Mouse (Mus musculus) WW6 (cell line): ENCODE measurements at regions not wholly inside any gene's neighbourhood (a gene's known extent, or its start where the extent isn't known, plus 50 kb on each side); places are given as distances from the start of the nearest gene placed in this dataset.

Source experiments
- DNase-seq: peaks from one replicate; pipeline ENCODE4 v3.0.0-alpha.2; 2013; ENCODE audit warnings: low read depth, low spot score

GRCm38 (mm10) chr10:99460847-99461445 is 197.9 kb downstream of the Dusp6 start:
- DNase-seq = peak; percentile 54

DNA sequence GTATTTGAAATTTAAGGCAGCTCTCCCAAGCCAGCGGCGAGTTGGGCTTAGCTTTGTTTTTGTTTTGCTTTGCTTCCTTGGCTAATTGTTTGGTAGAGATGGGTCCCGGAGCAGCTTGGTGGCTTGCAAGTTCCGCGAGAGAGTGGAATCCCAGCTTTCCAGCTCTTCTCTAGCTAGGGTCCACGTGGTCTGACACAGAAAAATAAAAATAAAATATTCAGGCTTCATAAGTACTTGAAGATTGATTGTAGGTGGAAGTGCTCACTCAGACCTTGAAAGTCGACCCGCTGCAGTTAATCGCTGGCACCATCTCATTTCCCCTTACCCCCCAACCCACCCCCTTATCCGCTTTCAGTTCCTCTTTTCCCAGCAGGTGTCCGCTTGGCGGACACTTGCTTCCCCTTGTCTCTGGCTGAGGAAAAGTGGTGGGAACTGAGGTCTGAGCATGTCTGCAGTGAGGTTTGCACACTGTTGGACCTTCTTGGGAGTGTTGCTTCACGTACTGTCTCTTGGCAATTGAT is 198.5 kb downstream of the Dusp6 start:
- DNase-seq = no peak

DNA sequence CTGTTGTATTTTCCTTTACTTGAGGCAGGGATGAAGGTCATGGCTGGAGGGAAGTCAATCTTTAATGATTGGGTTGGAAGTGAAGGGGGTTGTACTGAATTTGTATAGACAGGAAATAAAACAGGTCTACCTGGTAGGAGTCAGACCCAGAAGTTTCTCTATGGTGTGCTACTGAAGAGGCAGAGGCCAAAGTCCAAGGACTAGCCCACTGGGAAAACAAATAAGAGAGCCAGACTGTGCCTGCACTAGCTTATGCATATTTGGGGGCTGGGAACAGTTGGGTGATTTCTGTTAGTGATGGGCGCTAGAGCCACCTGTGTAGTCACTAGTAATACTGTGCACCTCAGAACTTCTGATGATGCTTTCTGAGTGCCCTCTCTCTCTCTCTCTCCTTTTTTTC is 203.7 kb downstream of the Dusp6 start:
- DNase-seq = no peak

DNA sequence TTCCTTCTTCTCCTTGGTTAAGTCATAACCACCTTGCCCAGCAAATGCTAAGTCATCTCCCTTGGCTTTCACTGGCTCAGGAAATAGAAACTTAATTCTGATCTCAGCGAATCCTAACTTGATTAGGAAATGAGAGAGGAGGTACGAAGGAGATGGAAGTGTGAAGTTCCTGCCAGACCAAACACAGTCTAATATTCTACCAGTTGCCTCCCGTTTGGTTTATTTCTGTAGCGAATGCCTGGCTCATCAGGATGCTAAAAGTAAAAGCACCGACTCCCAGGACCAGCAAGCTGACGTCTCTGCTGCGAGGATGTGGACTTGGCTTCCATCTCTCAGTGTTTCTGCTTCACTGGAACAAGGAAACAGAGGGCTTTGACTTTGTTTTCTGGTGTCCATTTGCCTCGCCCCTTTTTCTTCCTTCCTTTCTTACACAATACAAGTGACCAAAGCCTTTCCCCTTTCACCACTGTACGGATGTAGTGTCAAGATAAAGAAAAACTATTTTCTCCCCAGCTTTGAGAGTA is 204.3 kb downstream of the Dusp6 start:
- DNase-seq = no peak

GRCm38 (mm10) chr10:99468971-99469370 is 205.9 kb downstream of the Dusp6 start:
- DNase-seq = no peak

GRCm38 (mm10) chr10:99471832-99472497 is 208.9 kb downstream of the Dusp6 start:
- DNase-seq = no peak

- no peak for DNase-seq
Measured at GRCm38 (mm10) chr10:99472806-99473205, 209.8 kb downstream of the Dusp6 start.

DNA sequence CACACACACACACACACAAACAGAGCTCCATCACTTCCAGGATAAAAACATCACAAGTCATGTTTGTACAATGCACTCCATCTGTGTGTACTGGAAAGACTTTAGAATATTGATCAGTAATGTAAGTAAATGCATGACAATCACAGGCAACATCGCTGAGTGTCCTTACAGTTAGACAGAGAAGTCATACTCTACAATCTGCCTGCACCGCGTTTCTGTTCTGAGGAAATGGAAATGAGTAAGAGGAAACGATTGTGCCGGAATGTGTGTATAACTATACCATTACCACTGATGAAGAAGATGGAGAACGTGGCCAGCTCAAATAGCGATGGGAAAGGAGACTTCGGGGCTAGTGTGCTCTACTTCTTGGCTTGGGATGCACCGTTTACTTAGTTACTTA is 210.7 kb downstream of the Dusp6 start:
- DNase-seq = no peak

- DNase-seq = no peak
Measured at GRCm38 (mm10) chr10:99474546-99474945, 211.5 kb downstream of the Dusp6 start.

GRCm38 (mm10) chr10:99476214-99476613 is 213.2 kb downstream of the Dusp6 start:
- no peak for DNase-seq

DNA sequence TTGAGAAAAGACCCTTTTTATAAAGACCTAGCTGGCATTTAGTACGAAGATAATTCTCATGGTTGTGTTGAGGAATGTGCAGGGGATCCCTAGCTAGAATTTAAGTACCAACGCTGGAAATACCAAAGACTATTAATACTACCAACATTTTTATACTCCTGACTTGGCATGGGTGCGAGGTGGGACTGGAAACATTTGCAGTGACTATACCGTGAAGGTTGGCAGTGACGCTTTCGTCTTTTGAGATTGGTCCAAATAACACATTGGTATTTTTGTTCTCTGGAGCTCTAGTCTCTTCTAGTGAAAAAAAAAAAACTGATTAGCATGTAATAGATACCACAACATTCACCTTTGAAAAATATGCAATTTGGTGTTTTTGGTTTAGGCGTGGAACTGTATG is 213.7 kb downstream of the Dusp6 start:
- no peak for DNase-seq

DNA sequence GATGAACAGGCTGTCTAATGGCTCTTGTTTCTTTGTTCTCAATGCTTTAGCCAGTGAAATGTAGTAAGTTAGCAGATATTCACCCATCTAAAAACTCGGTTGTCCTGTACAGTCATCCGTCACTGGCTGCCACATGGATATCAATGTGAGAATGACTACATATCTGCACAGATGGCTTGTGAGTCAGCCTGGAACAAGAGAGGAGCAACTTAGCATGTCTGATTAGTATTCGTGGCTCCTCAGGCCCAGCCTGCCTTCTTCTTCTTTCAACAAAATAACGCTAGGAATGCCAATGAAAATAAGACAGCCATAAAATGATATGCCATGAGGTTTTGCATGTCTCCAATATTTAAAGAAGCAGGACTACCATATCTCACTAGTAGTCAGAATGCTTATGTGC is 217.5 kb downstream of the Dusp6 start:
- no peak for DNase-seq

GRCm38 (mm10) chr10:99482009-99482408 is 219.0 kb downstream of the Dusp6 start:
- DNase-seq = no peak

DNA sequence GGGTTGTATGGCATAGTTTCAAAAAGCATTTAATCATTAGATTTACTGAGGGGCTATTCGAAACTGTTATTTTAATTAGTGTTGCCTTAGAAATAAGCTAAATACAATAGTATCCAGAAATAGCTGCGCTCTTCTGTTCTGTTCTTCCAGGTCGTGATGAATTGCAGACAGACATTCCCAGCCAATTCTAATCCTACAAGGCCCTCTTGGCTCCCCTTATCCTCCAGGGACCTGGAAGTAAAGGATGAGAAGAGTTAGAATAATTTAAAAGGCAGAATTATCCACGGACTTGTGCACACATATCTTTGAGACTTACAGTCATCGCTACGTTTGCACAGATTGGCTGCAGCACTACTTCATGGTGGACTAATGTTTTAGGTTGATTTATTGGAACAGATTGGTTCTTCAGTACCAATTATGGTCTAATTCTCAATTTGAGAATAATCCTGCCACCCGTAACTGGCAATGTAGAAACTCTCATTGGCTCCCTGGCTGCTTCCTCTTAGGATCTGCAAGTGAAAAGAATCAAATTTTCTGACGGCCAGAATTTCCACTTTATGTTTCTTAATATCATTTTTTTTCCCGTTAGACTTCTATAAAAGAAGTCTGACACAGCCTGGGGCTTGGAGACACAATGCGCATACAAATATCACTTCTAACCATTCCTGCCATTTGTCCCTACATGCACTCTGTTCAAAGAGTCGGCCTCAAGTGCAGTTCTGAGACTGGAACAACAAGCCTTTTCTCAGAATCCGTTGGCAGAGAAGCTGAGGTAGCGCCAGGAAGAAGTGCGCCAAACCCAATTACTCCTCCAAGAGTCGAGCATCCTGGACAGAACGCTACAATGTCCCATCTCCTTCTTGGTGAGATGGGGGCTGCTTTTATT is 225.4 kb downstream of the Dusp6 start:
- DNase-seq = no peak

GRCm38 (mm10) chr10:99511514-99512237 is 247.8 kb downstream of the Csl start:
- DNase-seq = no peak

GRCm38 (mm10) chr10:99517944-99518343 is 241.5 kb downstream of the Csl start:
- no peak for DNase-seq

GRCm38 (mm10) chr10:99519479-99519878 is 240.0 kb downstream of the Csl start:
- no peak for DNase-seq

DNA sequence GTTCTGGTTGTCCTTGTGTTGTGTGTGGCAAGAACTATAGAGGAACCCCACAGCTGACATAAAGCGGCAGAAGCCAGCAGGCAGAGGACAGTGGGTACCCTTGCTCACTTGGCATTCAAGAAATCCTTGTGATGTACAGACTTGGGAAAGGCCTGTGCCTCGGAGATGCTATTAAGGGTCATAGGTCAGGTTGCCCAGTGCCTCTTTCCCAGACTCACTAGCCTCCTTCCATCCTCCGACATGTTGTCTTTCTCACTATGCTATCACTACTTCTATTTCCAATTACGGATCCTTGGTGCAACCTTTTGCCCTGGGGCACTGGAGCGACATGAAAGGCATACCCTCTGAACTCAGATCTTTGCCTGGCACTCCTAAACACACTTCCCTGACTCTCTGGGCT is 235.6 kb downstream of the Csl start:
- no peak for DNase-seq

DNA sequence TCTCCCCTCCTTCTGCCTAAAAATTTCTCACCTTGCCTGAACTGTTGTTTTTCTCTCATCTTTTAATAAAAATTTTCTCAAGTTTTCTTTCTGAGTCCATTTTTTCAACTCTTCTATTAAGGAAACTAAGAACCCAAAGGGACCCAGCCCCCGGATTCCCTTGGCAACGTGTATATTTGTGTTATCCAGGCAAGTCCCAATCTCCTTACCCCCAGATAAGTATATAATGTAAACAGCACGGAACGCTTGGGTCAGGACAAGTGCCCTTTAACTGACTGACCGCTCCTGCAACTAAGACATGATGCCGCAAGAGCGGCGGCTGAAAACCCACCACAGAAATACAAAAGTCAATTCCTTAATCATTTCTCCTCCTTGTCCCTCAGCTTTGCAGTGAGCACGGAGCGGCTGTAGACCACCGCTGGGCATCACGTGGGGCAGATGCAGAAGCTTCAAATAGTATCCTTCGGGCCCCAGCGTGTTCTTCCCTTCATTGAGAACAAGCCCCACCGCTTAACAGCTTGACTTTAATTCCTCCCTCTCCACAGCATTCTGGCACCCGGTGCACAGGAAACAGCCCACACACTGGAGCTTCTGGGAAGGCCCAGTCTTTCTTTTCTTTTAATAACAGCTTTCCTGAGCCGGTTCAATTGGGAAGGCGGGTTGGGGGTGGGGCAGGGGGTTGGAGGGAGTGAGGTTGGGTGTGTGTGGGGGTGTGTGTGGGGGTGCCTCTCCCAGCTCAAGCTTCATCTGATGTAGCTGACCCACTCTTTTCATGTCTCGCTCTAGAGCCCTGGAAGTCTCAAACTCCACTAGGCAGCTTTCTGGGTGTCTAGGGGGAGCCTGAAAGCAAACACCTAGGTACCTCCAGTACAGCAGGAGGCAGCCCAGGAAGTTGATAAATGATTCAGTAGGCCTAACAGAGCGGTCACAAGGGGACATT is 234.9 kb downstream of the Csl start:
- DNase-seq = no peak

GRCm38 (mm10) chr10:99526148-99526547 is 233.3 kb downstream of the Csl start:
- no peak for DNase-seq
